Mouse (Mus musculus) embryonic facial prominence, embryonic 10.5 days (tissue): ENCODE measurements around the gene Ndrg2. TPM values are rescaled to one million over a fixed set of nuclear protein-coding genes. Genes with fewer than 3 reads are reported as not detected.

ENCODE experiments used
- DNase-seq: peaks from one replicate; pipeline ENCODE4 v3.0.0-alpha.2; 2017; ENCODE audit warnings: low spot score
- H3K27ac ChIP-seq: fragments of 300-500 bp; sonication (generic); replicated peaks from 2 replicates; pipeline ENCODE4 v1.5.1; 2016; ENCODE audit warnings: mild to moderate bottlenecking
- H3K27me3 ChIP-seq: fragments of 300-500 bp; sonication (generic); replicated peaks from 2 replicates; pipeline ENCODE4 v1.6.1; 2016; ENCODE audit warnings: low read depth, mild to moderate bottlenecking; ENCODE audit not compliant: poor library complexity, severe bottlenecking
- H3K36me3 ChIP-seq: fragments of 300-500 bp; sonication (generic); replicated peaks from 2 replicates; pipeline ENCODE4 v1.6.1; 2016; ENCODE audit warnings: mild to moderate bottlenecking, moderate library complexity
- H3K4me1 ChIP-seq: fragments of 300-500 bp; sonication (generic); 2 replicates; pipeline ENCODE4 v1.6.1; 2016
- H3K4me3 ChIP-seq: fragments of 300-500 bp; sonication (generic); 2 replicates; pipeline ENCODE4 v1.5.1; 2016; ENCODE audit warnings: mild to moderate bottlenecking, moderate library complexity
- H3K9me3 ChIP-seq: fragments of 300-500 bp; sonication (generic); 2 replicates; pipeline ENCODE4 v1.6.1; 2016; ENCODE audit warnings: mild to moderate bottlenecking
- WGBS: fragments of 180-500 bp; shearing (Covaris S2); methylation state at CpG from one replicate; pipeline ENCODE4 v1.1.7; 2016; 5-methylcytosine and 5-hydroxymethylcytosine counted together
- polyA plus RNA-seq: library from polyadenylated mRNA; unstranded; fragments of >200 nt; fragmentation: Nextera tagmentation; extraction: Ambion mirVana; gene quantifications from 2 replicates; pipeline ENCODE4 v1.2.1, GENCODE M21; 2016

Ndrg2 gene
- polyA plus RNA-seq, 1 experiment from 2014 or later: 16.6 TPM

GRCm38 (mm10) chr14:51906102-51906501 lies 7.9 kb downstream of the Ndrg2 start:
- Histone ChIP-seq H3K36me3 (no peaks in the 10 kb centered on the region), H3K4me1 (peaks cover 9% of the 10 kb centered on the region), H3K27me3 (peaks cover 9% of the 10 kb centered on the region), H3K4me3 (no peak overlapping the region), H3K9me3 (no peaks in the 10 kb centered on the region), H3K27ac (no peak overlapping the region)
- 92% methylated on average over 11 of the region's 11 CpGs for WGBS
- DNase-seq: no peak

GRCm38 (mm10) chr14:51904706-51905105 lies 9.3 kb downstream of the Ndrg2 start:
- peaks cover 9% of the 10 kb centered on the region for H3K4me1 ChIP-seq
- no peak overlapping the region for H3K27ac ChIP-seq
- H3K27me3 ChIP-seq: no peaks in the 10 kb centered on the region
- no peaks in the 10 kb centered on the region for H3K36me3 ChIP-seq
- 71% methylated on average over 7 of the region's 7 CpGs for WGBS
- no peak overlapping the region for H3K4me3 ChIP-seq
- no peaks in the 10 kb centered on the region for H3K9me3 ChIP-seq
- no peak for DNase-seq

GRCm38 (mm10) chr14:51903782-51904181 lies 10.2 kb downstream of the Ndrg2 start:
- peaks cover 9% of the 10 kb centered on the region for H3K4me1 ChIP-seq
- no peak for DNase-seq
- H3K36me3 ChIP-seq: no peaks in the 10 kb centered on the region
- no peaks in the 10 kb centered on the region for H3K9me3 ChIP-seq
- H3K27ac ChIP-seq: no peak overlapping the region
- 89% methylated on average over 9 of the region's 9 CpGs for WGBS
- no peak overlapping the region for H3K4me3 ChIP-seq
- no peaks in the 10 kb centered on the region for H3K27me3 ChIP-seq

- H3K4me1 ChIP-seq: peaks cover 9% of the 10 kb centered on the region
- H3K36me3 ChIP-seq: no peaks in the 10 kb centered on the region
- H3K27me3 ChIP-seq: no peaks in the 10 kb centered on the region
- no peaks in the 10 kb centered on the region for H3K9me3 ChIP-seq
- H3K27ac ChIP-seq: no peak overlapping the region
- H3K4me3 ChIP-seq: no peak overlapping the region
- WGBS: 61% methylated on average over 9 of the region's 9 CpGs
- peak; percentile 84 for DNase-seq
These were observed 10.9 kb downstream of the Ndrg2 start for GRCm38 (mm10) chr14:51902806-51903710.

GRCm38 (mm10) chr14:51899351-51899750 lies 14.6 kb downstream of the Ndrg2 start:
- DNase-seq: no peak
- no peaks in the 10 kb centered on the region for H3K4me1 ChIP-seq
- no peaks in the 10 kb centered on the region for H3K9me3 ChIP-seq
- no peak overlapping the region for H3K4me3 ChIP-seq
- 93% methylated on average over 1 of the region's 1 CpGs for WGBS
- H3K27ac ChIP-seq: no peak overlapping the region
- H3K36me3 ChIP-seq: no peaks in the 10 kb centered on the region; the same call in 1 of the 2 replicates
- no peaks in the 10 kb centered on the region for H3K27me3 ChIP-seq

- Histone ChIP-seq H3K27ac (no peak overlapping the region), H3K9me3 (no peaks in the 10 kb centered on the region), H3K36me3 (peaks cover 10% of the 10 kb centered on the region), H3K4me3 (no peak overlapping the region), H3K4me1 (peaks cover 9% of the 10 kb centered on the region; the same call in 1 of the 2 replicates), H3K27me3 (no peaks in the 10 kb centered on the region)
- WGBS: 81% methylated on average over 8 of the region's 8 CpGs
- no peak for DNase-seq
These were observed 17.3 kb downstream of the Ndrg2 start for GRCm38 (mm10) chr14:51896539-51897170.

GRCm38 (mm10) chr14:51896019-51896418 lies 17.9 kb downstream of the Ndrg2 start:
- DNase-seq: no peak
- 75% methylated on average over 6 of the region's 6 CpGs for WGBS
- H3K27me3 ChIP-seq: no peaks in the 10 kb centered on the region
- H3K36me3 ChIP-seq: peaks cover 16% of the 10 kb centered on the region
- H3K9me3 ChIP-seq: no peaks in the 10 kb centered on the region
- H3K4me1 ChIP-seq: peaks cover 9% of the 10 kb centered on the region; the same call in 1 of the 2 replicates
- no peak overlapping the region for H3K4me3 ChIP-seq
- H3K27ac ChIP-seq: no peak overlapping the region

GRCm38 (mm10) chr14:51895071-51895470 lies 18.9 kb downstream of the Ndrg2 start:
- 77% methylated on average over 14 of the region's 14 CpGs for WGBS
- Histone ChIP-seq H3K36me3 (peaks cover 26% of the 10 kb centered on the region), H3K4me1 (peaks cover 9% of the 10 kb centered on the region; the same call in 1 of the 2 replicates), H3K27ac (no peak overlapping the region), H3K27me3 (no peaks in the 10 kb centered on the region), H3K4me3 (no peak overlapping the region), H3K9me3 (no peaks in the 10 kb centered on the region)
- DNase-seq: no peak

GRCm38 (mm10) chr14:51893809-51894208 lies 20.1 kb downstream of the Ndrg2 start:
- peaks cover 38% of the 10 kb centered on the region for H3K36me3 ChIP-seq
- H3K4me3 ChIP-seq: no peak overlapping the region
- H3K4me1 ChIP-seq: peaks cover 9% of the 10 kb centered on the region; the same call in 1 of the 2 replicates
- H3K9me3 ChIP-seq: no peaks in the 10 kb centered on the region
- WGBS: 55% methylated on average over 3 of the region's 3 CpGs
- H3K27me3 ChIP-seq: no peaks in the 10 kb centered on the region
- DNase-seq: no peak
- no peak overlapping the region for H3K27ac ChIP-seq

- Histone ChIP-seq H3K36me3 (peaks cover 44% of the 10 kb centered on the region), H3K27me3 (no peaks in the 10 kb centered on the region), H3K4me3 (no peak overlapping the region), H3K4me1 (peaks cover 9% of the 10 kb centered on the region; the same call in 1 of the 2 replicates), H3K9me3 (no peaks in the 10 kb centered on the region), H3K27ac (no peak overlapping the region)
- no peak for DNase-seq
- WGBS: 26% methylated on average over 10 of the region's 10 CpGs
These were observed 20.7 kb downstream of the Ndrg2 start for GRCm38 (mm10) chr14:51893094-51893794.

- peaks cover 9% of the 10 kb centered on the region; the same call in 1 of the 2 replicates for H3K4me1 ChIP-seq
- H3K9me3 ChIP-seq: no peaks in the 10 kb centered on the region
- no peak within 1 kb of the TSS for H3K27ac ChIP-seq
- H3K27me3 ChIP-seq: no peaks in the 10 kb centered on the region
- no peak for DNase-seq
- H3K4me3 ChIP-seq: no peak within 1 kb of the TSS
- 91% methylated on average over 9 of the region's 9 CpGs for WGBS
- peaks cover 53% of the 10 kb centered on the region for H3K36me3 ChIP-seq
These were observed 21.6 kb downstream of the Ndrg2 start, which contains the start of gene Slc39a2 for GRCm38 (mm10) chr14:51892191-51892939. Gene Slc39a2 (plus strand): TSS chr14:51892889.

GRCm38 (mm10) chr14:51889833-51890232 lies 24.1 kb downstream of the Ndrg2 start:
- no peaks in the 10 kb centered on the region for H3K27me3 ChIP-seq
- no peaks in the 10 kb centered on the region for H3K9me3 ChIP-seq
- 91% methylated on average over 6 of the region's 6 CpGs for WGBS
- H3K27ac ChIP-seq: no peak overlapping the region
- no peak overlapping the region for H3K4me3 ChIP-seq
- H3K36me3 ChIP-seq: peaks cover 69% of the 10 kb centered on the region
- no peak for DNase-seq
- peaks cover 26% of the 10 kb centered on the region for H3K4me1 ChIP-seq
